In genomic region chr14:8063835-8064785, GRCm38 (mm10) we compare ENCODE assay signal across 15 mouse cellular contexts. TPM values are rescaled to one million over a fixed set of nuclear protein-coding genes. Genes with fewer than 3 reads are reported as not detected.
DNase-seq lines count a peak whose midpoint lies in the region; ATAC-seq lines count a peak whose summit lies in the region.
"Had no signal": no experiment of that assay in that cellular context is flagged by ENCODE, and none has a peak within 500 bp of the region (broad histone marks: within the 10 kb centered on the region; RNA-seq: fewer than 3 reads in every experiment).

No protein-coding gene starts in this region.

- H3K4me1 ChIP-seq in limb, embryonic 12.5 days (replicated peaks): peaks cover 13% of the 10 kb centered on the region
- H3K4me1 ChIP-seq in limb, embryonic 10.5 days: peaks cover 19% of the 10 kb centered on the region
- H3K4me1 ChIP-seq in liver, embryonic 13.5 days (replicated peaks): peaks cover 30% of the 10 kb centered on the region

- 0 out of 2 replicates have a peak overlapping the region, but pooled peaks have one; percentile 24 for H3K27ac ChIP-seq in limb, embryonic 12.5 days
- no peak overlapping the region for H3K27ac ChIP-seq in limb, embryonic 10.5 days
- H3K27ac ChIP-seq in liver, embryonic 13.5 days: no peak overlapping the region
- H3K27ac ChIP-seq: heart, embryonic 10.5 days; midbrain, embryonic 13.5 days had no signal

- peak; percentile 58 to 74 for DNase-seq in cerebellum, postnatal 14 days
- DNase-seq in cerebellum, postnatal 4 days (ENCODE audit: low spot score in 2 of 2): no peak
- DNase-seq in limb, embryonic 10.5 days (ENCODE audit: low spot score): no peak
- DNase-seq in MEL-GATA-1-ER (ENCODE audit: extremely low read depth, low read depth): peak; percentile 63
- no peak for DNase-seq in liver, embryonic 13.5 days
- DNase-seq in retina, postnatal 1 day: no peak
- DNase-seq: B cell, adult 2 months; heart, postnatal 4 days; kidney, adult 8-10 months had no signal

- H3K27me3 ChIP-seq in limb, embryonic 12.5 days: no peaks in the 10 kb centered on the region
- no peaks in the 10 kb centered on the region for H3K27me3 ChIP-seq in limb, embryonic 10.5 days (ENCODE audit: low read depth, poor library complexity, severe bottlenecking)
- H3K27me3 ChIP-seq in liver, embryonic 13.5 days: no peaks in the 10 kb centered on the region
- H3K27me3 ChIP-seq: midbrain, embryonic 13.5 days; neural tube, embryonic 13.5 days had no signal

- H3K4me3 ChIP-seq in limb, embryonic 12.5 days (replicated peaks): no peak overlapping the region
- no peak overlapping the region for H3K4me3 ChIP-seq in limb, embryonic 10.5 days
- H3K4me3 ChIP-seq in liver, embryonic 13.5 days (replicated peaks): no peak overlapping the region
- H3K4me3 ChIP-seq: erythroblast, embryonic 14.5 days; heart, embryonic 10.5 days; midbrain, embryonic 13.5 days; neural tube, embryonic 13.5 days had no signal

- H3K9me3 ChIP-seq in limb, embryonic 12.5 days: no peaks in the 10 kb centered on the region
- H3K9me3 ChIP-seq in limb, embryonic 10.5 days (replicated peaks): no peaks in the 10 kb centered on the region
- no peaks in the 10 kb centered on the region for H3K9me3 ChIP-seq in liver, embryonic 13.5 days (replicated peaks)
- H3K9me3 ChIP-seq: heart, embryonic 10.5 days; midbrain, embryonic 13.5 days; neural tube, embryonic 13.5 days had no signal

- H3K4me2 ChIP-seq in limb, embryonic 12.5 days: no peak overlapping the region
- H3K4me2 ChIP-seq in liver, embryonic 13.5 days: no peak overlapping the region
- H3K4me2 ChIP-seq: midbrain, embryonic 13.5 days; neural tube, embryonic 13.5 days had no signal

- WGBS in limb, embryonic 12.5 days: 88% methylated on average over 8 of the region's 8 CpGs
- 94% methylated on average over 8 of the region's 8 CpGs for WGBS in limb, embryonic 10.5 days
- 38% methylated on average over 8 of the region's 8 CpGs for WGBS in liver, embryonic 13.5 days (ENCODE audit: insufficient replicate concordance)

- H3K36me3 ChIP-seq in limb, embryonic 12.5 days: no peaks in the 10 kb centered on the region
- no peaks in the 10 kb centered on the region for H3K36me3 ChIP-seq in limb, embryonic 10.5 days
- no peaks in the 10 kb centered on the region for H3K36me3 ChIP-seq in liver, embryonic 13.5 days
- H3K36me3 ChIP-seq: heart, embryonic 10.5 days; midbrain, embryonic 13.5 days; neural tube, embryonic 13.5 days had no signal

- no peak for ATAC-seq in limb, embryonic 12.5 days (ENCODE audit: insufficient number of reproducible peaks, insufficient read depth, low FRiP score, low TSS enrichment, low read depth)
- peak; percentile 89 for ATAC-seq in liver, embryonic 13.5 days (ENCODE audit: low read depth)
- ATAC-seq in activated CD4-positive, CD25-positive, alpha-beta regulatory T cell, adult 4 months: no peak
- ATAC-seq: midbrain, embryonic 13.5 days had no signal

- H3K9ac ChIP-seq in limb, embryonic 12.5 days (replicated peaks): no peak overlapping the region
- no peak overlapping the region for H3K9ac ChIP-seq in liver, embryonic 13.5 days
- H3K9ac ChIP-seq: midbrain, embryonic 13.5 days; neural tube, embryonic 13.5 days had no signal

RNA-seq across cellular contexts. Expression of gene Rpp14, which starts 16.1 kb away (rescaled TPM):
- polyA plus RNA-seq in limb, embryonic 12.5 days (2016; fragmentation: Nextera tagmentation; extraction: Ambion mirVana): 50.1 and 51.2 TPM in 2 replicates
- 51.3 and 53.6 TPM in 2 replicates for polyA plus RNA-seq in limb, embryonic 10.5 days (2016; fragmentation: Nextera tagmentation; extraction: Ambion mirVana)
- polyA plus RNA-seq in liver, embryonic 13.5 days (2015; fragmentation: Nextera tagmentation; extraction: Ambion mirVana): 39.3 and 47.5 TPM in 2 replicates
- polyA plus RNA-seq in activated CD4-positive, CD25-positive, alpha-beta regulatory T cell, adult 4 months (2017; shearing (Covaris generic)): 10 to 100 TPM; 35.2 to 38.5 TPM

RNA-seq across cellular contexts. Expression of gene Pxk, which starts 33.9 kb away (rescaled TPM):
- 22.8 and 23.0 TPM in 2 replicates for polyA plus RNA-seq in limb, embryonic 12.5 days (2016; fragmentation: Nextera tagmentation; extraction: Ambion mirVana)
- polyA plus RNA-seq in limb, embryonic 10.5 days (2016; fragmentation: Nextera tagmentation; extraction: Ambion mirVana): 15.7 and 21.7 TPM in 2 replicates
- polyA plus RNA-seq in liver, embryonic 13.5 days (2015; fragmentation: Nextera tagmentation; extraction: Ambion mirVana): 9.7 and 13.1 TPM in 2 replicates
- polyA plus RNA-seq in activated CD4-positive, CD25-positive, alpha-beta regulatory T cell, adult 4 months (2017; shearing (Covaris generic)): 10 to 100 TPM; 31.6 to 42.7 TPM

Comparison
In these comparisons a context has a peak if more than half of its experiments do, and no peak if none do; other contexts are left out.
1. DNase-seq: peak in cerebellum, postnatal 14 days (2 of 2) and MEL-GATA-1-ER (single experiment); none in cerebellum, postnatal 4 days (0 of 2), limb, embryonic 10.5 days (single experiment), liver, embryonic 13.5 days (single experiment) and retina, postnatal 1 day (single experiment).